Mouse (Mus musculus) right cerebral cortex, postnatal 25 days (tissue): ENCODE measurements at regions not wholly inside any gene's neighbourhood (a gene's known extent, or its start where the extent isn't known, plus 50 kb on each side); places are given as distances from the start of the nearest gene placed in this dataset.

Experiments
- DNase-seq: peaks from one replicate; pipeline ENCODE4 v3.0.0; 2022

- no peak for DNase-seq
These were observed 162.2 kb upstream of the Ednrb start for GRCm38 (mm10) chr14:104006426-104006825.

GRCm38 (mm10) chr14:104005132-104005531 lies 160.9 kb upstream of the Ednrb start:
- no peak for DNase-seq

GRCm38 (mm10) chr14:104002421-104002820 lies 158.2 kb upstream of the Ednrb start:
- DNase-seq, result no peak

- no peak for DNase-seq
These were observed 146.2 kb upstream of the Ednrb start for GRCm38 (mm10) chr14:103990418-103990817.

GRCm38 (mm10) chr14:103989949-103990348 lies 145.7 kb upstream of the Ednrb start:
- no peak for DNase-seq

- DNase-seq, result no peak
These were observed 143.1 kb upstream of the Ednrb start for GRCm38 (mm10) chr14:103987266-103987665.

GRCm38 (mm10) chr14:103984349-103984748 lies 140.1 kb upstream of the Ednrb start:
- DNase-seq, result no peak

GRCm38 (mm10) chr14:103978808-103979207 lies 134.6 kb upstream of the Ednrb start:
- no peak for DNase-seq

- no peak for DNase-seq
These were observed 133.6 kb upstream of the Ednrb start for GRCm38 (mm10) chr14:103977769-103978168.

GRCm38 (mm10) chr14:103973955-103974354 lies 129.8 kb upstream of the Ednrb start:
- DNase-seq, result no peak

GRCm38 (mm10) chr14:103973111-103973510 lies 128.9 kb upstream of the Ednrb start:
- DNase-seq, result no peak

GRCm38 (mm10) chr14:103969305-103969704 lies 125.1 kb upstream of the Ednrb start:
- DNase-seq, result no peak

GRCm38 (mm10) chr14:103966293-103966692 lies 122.1 kb upstream of the Ednrb start:
- no peak for DNase-seq

- no peak for DNase-seq
These were observed 118.2 kb upstream of the Ednrb start for GRCm38 (mm10) chr14:103962303-103962881.

GRCm38 (mm10) chr14:103951899-103952298 lies 107.7 kb upstream of the Ednrb start:
- no peak for DNase-seq

- no peak for DNase-seq
These were observed 105.7 kb upstream of the Ednrb start for GRCm38 (mm10) chr14:103949950-103950349.

- DNase-seq, result no peak
These were observed 104.0 kb upstream of the Ednrb start for GRCm38 (mm10) chr14:103948026-103948777.

- DNase-seq, result no peak
These were observed 101.6 kb upstream of the Ednrb start for GRCm38 (mm10) chr14:103945753-103946152.

GRCm38 (mm10) chr14:103939867-103940266 lies 95.7 kb upstream of the Ednrb start:
- no peak for DNase-seq

- DNase-seq, result no peak
These were observed 94.7 kb upstream of the Ednrb start for GRCm38 (mm10) chr14:103938937-103939336.

- no peak for DNase-seq
These were observed 94.0 kb upstream of the Ednrb start for GRCm38 (mm10) chr14:103938201-103938600.

- DNase-seq, result no peak
These were observed 93.5 kb upstream of the Ednrb start for GRCm38 (mm10) chr14:103937700-103938099.

GRCm38 (mm10) chr14:103933813-103934212 lies 89.6 kb upstream of the Ednrb start:
- no peak for DNase-seq

GRCm38 (mm10) chr14:103932170-103932569 lies 88.0 kb upstream of the Ednrb start:
- DNase-seq, result no peak
